Mouse (Mus musculus): ENCODE results near the gene Fmo5. TPM values are rescaled to one million over a fixed set of nuclear protein-coding genes. Genes with fewer than 3 reads are reported as not detected.

The Fmo5 gene
- 1 to 10 TPM; 1.4 to 1.6 TPM for total RNA-seq (2021)

DNA sequence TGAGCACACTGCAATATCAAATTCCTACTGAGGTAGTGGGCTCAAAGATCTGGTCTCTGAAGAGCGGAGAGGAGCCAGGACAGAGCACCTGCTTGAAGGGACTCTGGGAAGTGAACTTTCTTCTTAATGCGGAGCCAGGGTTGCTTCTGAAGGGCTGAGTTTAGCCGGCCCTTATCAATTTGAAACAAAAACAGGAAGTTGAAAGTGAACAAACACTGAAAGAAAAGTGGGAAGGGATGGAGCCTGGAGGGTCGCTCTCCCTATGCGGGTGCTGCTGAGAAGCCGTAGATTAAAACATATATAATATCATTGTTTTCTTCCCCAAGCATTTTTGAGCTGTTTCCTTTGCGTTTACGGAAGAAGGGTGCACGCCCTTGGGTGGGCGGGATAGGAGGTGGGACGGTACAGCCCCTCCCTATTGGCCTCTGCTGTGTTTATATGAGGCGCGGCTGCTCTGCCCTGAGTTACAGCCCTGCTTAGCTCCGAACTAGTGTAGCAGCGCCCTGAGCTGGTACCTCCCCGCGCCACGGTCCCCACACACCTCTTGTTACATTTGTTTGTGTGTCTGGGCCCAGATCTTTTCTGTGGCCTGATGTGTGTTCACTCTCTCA is at the start of gene Fmo5:
TSS of gene Fmo5 (plus strand) at position 414 of the 611 bp plus-strand sequence.
- peak in 1 of 2 experiments; percentile 70 for DNase-seq (ENCODE audit: extremely low spot score in 1 of 2, low spot score in 2 of 2)
- intact Hi-C loops (cut with DNase I) = no loop called here

DNA sequence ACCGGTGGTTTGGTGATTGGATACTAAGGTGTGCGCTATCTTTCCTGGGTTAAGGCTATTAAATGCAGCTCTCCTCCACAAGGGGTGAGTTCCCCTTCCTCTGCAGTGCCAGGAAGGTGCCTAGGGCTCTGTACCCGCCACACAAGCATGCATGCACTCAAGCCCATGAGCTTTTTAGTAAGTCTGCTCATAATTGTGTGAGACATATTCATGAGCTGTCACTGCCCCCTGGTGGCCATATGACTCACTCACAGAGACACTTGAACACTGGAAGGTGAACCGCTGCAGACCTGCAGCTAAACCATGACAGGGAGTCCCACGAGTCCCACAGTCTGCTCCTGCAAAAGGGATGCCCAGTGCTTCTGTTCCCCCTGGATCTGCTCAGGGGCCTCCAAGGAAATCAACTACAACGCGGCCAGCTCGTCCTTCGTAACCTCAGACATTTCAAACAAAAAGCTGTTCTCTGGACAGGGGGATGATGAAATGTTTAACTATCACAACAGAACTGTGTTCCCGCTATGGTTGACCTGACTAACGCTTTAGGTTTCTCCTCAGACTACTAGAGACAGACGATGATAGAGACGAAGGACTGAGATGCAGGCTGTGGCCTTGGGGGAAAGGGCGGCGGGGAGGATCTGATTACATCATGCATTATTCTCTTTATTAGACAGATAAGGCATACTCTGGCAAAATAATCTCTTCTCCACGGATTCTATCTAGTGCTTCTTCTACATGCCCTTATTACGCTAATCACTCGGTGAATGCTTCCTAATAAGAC is 43.0 kb upstream of the Fmo5 start:
- peak; percentile 80 to 86 for DNase-seq (ENCODE audit: extremely low spot score in 1 of 2, low spot score in 2 of 2)
- intact Hi-C loops (cut with DNase I) = loop anchor here (2.0 to 5.0 kb wide), 3 partner anchors 193 to 649 kb away; no protein-coding TSS in a partner anchor

DNA sequence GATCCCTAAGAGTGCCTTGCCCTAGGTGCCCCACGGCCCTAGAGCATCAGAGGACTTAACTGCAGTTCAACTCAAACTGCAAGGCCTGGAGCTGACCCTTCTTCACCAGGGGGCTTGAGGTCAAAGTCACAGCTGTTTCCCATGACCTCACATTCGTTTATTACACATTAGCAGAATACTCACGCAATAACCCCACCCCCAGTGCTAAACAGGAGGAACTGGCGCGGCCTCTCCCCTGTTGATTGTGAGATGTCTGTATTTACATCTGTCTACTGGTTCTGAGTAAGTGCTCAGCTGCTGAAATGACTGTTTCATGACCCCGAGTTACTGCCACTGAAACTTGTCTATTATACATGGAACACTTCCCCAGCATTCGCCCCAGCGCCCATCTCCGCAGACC is 40.9 kb upstream of the Fmo5 start:
- intact Hi-C loops (cut with DNase I) = loop anchor here (5.0 kb wide), 2 partner anchors 195 to 400 kb away; no protein-coding TSS in a partner anchor
- DNase-seq (ENCODE audit: extremely low spot score in 1 of 2, low spot score in 2 of 2) = no peak

DNA sequence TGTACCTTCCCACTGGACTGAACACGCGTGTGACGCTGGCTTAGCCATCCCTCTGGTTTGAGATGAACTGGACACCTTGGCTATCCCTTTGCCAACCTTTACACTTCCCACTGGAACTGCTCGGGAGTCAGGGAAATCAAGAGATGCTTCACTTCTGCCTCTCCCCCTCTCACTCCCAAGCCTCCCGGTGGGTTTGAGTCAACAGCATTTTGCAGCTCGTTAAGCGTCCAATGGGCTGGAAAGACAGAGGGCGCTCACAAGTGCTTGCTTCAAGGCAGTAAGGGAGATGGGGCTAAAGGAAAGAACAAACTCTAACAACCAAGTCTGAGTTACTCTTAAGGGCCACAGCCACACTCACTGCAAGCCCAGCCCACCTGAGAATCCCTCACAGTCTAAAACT is 37.9 kb upstream of the Fmo5 start:
- DNase-seq (ENCODE audit: extremely low spot score in 1 of 2, low spot score in 2 of 2) = no peak
- intact Hi-C loops (cut with DNase I) = no loop called here

DNA sequence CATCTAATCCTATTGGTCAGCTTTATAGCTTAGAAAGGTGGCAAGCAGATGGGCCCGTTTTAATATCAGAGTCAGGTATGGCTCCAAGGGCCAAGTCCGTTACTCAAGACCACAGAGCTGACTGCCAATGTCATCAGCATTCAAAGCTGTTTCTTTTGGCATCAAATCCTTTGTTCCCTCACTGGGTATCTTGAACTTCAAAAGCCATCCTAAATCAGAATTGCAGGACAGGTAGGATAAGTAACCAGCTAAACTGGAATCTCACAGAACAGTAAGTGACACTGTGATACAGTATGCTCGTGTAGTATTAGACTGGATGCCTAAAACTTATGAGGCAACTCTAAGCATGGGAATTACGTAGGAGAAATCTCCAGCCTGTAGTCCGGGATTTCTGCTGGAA is 35.5 kb upstream of the Fmo5 start:
- no peak for DNase-seq (ENCODE audit: extremely low spot score in 1 of 2, low spot score in 2 of 2)
- intact Hi-C loops (cut with DNase I) = no loop called here

DNA sequence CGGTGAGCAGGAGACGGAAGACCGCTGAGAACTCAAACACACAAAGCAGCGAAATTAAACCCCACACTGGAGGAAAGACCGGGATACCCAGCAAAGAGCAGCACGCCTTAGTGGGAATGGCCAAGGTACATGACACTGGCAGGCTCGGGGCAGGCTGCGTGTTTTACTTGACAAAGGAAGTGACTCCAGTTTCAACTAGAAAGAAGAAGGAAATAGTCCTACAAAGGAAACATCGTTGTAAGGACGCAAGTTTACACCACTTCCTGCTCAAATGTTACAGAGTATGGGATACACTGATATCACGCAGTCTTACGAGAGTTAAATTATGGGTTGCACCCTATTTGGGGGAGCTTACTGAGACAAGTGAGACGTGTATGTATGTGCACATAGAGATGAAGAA is 34.5 kb upstream of the Fmo5 start:
- no peak for DNase-seq (ENCODE audit: extremely low spot score in 1 of 2, low spot score in 2 of 2)
- intact Hi-C loops (cut with DNase I) = no loop called here

DNA sequence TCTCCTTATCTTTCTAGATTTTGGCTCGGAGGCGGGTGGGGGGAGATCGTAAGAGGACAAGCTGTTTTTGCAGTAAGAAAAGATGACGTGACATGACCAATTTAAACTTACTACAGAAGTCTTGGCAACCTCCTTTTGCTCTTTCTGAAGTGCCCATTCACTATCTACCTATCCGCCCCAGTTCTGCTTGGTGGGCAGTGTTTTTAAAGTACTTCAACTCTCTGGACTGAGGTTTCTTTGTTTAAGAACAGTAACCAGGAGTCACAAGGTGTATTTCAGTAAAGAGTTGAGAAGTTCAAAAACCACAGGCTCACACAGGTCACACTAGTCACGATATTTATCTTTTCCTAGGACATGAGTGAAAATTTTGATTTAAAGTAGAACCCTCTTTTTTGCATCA is 33.5 kb upstream of the Fmo5 start:
- no peak for DNase-seq (ENCODE audit: extremely low spot score in 1 of 2, low spot score in 2 of 2)
- intact Hi-C loops (cut with DNase I) = no loop called here

DNA sequence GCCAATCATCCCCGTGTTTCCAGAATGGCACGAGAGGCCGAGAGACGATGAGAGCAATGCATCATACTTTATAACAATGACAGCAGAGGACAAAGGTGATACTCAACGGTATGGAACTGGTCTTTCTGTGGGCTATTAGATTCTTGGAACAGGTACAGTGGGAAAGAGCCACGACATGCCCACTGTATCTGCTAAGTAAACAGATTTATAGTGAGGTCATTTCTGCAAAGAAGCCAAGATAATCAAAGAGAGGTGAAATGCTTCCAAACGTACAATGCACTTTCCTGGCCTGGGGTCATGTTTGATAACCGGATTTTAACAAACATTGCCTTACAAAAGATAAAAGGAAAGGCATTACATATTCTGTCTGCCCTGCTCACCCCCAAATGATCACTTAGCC is 31.8 kb upstream of the Fmo5 start:
- intact Hi-C loops (cut with DNase I) = no loop called here
- DNase-seq (ENCODE audit: extremely low spot score in 1 of 2, low spot score in 2 of 2) = no peak

DNA sequence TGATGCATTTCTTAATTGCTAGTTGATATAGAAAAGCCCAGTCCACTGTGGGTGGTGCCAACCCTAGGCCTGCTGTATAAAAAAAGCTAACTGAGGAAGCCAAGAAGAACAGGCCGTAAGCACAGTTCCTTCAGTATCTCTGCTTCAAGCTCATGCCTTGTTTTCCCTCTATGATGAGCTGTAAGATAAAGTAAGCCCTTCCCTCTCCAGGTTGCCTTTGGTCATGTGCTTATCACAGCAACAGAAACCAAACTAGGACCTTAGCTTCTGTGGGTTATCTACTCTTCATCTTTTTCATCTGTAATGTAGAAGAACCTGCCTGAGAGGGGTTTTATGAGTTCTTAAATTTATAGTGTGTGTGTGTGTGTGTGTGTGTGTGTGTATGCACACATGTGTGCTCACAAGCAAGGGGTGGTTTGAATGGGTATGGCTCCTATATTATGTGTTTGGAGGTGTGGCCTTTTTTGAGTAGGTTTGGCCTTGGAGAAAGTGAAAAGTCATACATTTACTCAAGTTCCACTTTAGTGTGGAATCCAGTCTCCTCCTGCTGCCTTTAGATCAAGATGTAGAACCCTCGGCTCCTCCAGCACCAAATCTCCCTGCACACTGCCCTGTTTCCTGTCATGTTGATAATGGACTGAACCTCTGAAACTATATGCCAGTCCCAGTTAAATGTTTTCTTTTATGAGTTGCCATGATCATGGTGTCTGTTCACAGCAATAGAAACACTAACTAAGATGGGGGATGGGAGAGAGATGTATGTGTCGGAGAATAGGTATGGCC is 28.4 kb upstream of the Fmo5 start:
- DNase-seq (ENCODE audit: extremely low spot score in 1 of 2, low spot score in 2 of 2) = no peak
- intact Hi-C loops (cut with DNase I) = no loop called here

DNA sequence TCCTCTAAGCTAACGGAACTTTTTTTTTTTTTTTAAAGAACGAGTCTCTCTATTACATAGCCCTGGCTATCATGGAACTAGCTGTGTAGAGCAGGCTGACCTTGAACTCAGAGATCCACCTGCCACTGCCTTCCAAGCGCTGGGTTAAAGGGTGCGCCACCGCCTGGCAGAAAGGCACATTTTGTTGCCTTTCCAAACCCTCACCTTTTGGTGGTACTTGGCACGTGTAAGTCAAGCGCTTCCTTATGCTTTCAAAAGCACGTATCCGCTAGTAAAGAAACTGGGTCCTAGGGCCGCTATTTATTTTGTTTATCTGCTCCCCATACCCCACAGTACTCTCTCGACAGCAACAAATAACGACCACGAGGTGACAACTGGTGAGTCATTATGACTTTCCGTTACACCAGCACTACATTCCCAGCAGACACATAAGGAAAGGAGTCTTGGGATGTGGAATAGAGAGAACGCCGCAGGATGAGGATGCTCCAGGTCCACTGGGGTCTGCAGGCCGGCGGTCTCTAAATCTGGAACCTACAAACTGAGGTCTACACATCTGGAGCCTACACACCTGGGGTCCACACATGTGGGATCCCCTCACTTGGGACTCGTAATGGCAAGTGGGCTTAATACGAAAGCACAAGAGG is 19.3 kb upstream of the Fmo5 start:
- intact Hi-C loops (cut with DNase I) = no loop called here
- no peak for DNase-seq (ENCODE audit: extremely low spot score in 1 of 2, low spot score in 2 of 2)

DNA sequence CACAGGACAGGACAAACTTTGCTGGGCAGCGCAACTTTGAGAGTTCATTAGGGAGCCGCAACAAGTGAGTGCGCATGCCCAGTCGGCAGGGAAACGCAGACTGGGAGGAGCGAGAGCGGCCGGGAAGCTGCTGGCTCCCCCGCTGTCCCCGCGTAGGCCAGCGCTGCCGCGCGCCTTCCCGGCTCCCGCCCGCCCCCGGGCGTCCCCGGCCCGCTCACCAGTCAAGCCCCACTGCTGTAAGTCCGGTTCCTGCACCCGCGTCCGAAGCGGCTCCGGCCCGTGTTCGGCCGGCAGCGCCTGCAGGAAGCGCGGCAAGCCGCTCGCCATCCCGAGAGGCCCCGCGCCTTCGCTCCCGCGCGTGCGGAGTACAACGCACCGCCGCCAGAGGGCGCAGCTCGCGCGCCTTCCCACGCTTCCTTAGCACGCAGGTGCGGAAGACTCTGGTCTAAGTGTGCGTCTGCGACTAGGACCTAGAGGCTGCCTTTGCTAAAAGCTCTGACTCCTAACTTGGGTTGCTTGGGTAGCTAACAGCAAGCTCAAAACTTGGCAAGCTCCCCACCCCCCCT is 18.7 kb upstream of the Fmo5 start, which contains the start of gene Chd1l:
TSS of gene Chd1l (minus strand) at position 359 of the 566 bp plus-strand sequence.
- intact Hi-C loops (cut with DNase I) = loop anchor here (5.0 kb wide), 1 partner anchor 47 kb away; the partner anchor contains the start of gene Prkab2
- DNase-seq (ENCODE audit: extremely low spot score in 1 of 2, low spot score in 2 of 2) = peak; percentile 79 to 93

DNA sequence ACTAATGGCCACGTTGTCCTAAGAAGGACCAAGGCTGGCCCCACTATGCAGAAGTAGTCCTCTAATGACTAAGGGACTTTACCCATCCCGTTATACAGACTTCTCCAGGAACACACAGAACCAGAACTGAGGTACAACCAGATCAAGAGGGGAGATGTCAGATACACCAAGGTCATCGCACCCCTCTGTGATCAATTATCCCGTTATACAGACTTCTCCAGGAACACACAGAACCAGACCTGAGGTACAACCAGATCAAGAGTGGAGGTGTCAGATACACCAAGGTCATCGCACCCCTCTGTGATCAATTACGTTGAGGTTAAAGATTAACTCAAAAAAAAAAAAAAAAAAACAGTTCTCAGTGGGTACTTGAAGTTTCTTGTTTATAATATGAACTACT is 17.6 kb upstream of the Fmo5 start:
- intact Hi-C loops (cut with DNase I) = loop anchor here (5.0 kb wide), 1 partner anchor 46 kb away; the partner anchor contains the start of gene Prkab2
- no peak for DNase-seq (ENCODE audit: extremely low spot score in 1 of 2, low spot score in 2 of 2)

DNA sequence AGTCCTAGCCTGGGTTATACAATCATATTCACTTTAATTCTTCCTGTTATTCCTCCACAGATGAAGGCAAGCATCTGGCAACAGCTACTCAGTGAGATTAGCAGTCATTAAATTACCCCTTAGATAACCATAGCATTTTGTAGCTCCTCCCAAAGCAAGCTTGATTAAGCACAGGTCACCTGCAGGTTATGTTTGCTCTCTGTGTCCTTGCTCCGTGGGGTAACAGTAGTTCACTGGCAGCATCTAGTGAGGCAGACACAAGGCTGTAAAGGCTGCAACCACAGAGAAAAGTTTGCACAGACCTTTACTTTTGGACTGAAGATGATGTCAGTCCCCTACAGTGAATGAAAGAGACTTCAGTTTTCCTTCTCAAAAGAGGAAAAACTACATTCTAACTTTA is 13.4 kb upstream of the Fmo5 start:
- intact Hi-C loops (cut with DNase I) = no loop called here
- DNase-seq (ENCODE audit: extremely low spot score in 1 of 2, low spot score in 2 of 2) = no peak

DNA sequence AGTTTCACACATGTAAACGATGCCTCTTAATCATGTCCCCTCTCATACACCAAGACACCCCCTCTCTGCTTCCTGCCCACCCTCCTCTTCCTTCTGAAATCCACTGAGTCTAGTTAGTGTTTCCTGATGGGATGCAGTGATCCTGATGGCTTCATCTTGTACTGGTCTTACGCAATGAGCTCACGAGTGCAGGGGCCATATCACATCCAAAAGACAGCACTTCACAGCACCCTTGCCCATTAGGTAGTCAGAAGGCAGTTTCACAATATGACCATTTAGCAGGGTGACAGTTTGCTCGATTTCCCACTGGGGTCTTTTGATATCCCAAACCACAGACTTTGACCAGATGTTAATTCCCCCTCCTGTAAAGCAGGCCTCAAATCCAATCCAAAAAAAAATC is 12.7 kb upstream of the Fmo5 start:
- DNase-seq (ENCODE audit: extremely low spot score in 1 of 2, low spot score in 2 of 2) = no peak
- intact Hi-C loops (cut with DNase I) = no loop called here

DNA sequence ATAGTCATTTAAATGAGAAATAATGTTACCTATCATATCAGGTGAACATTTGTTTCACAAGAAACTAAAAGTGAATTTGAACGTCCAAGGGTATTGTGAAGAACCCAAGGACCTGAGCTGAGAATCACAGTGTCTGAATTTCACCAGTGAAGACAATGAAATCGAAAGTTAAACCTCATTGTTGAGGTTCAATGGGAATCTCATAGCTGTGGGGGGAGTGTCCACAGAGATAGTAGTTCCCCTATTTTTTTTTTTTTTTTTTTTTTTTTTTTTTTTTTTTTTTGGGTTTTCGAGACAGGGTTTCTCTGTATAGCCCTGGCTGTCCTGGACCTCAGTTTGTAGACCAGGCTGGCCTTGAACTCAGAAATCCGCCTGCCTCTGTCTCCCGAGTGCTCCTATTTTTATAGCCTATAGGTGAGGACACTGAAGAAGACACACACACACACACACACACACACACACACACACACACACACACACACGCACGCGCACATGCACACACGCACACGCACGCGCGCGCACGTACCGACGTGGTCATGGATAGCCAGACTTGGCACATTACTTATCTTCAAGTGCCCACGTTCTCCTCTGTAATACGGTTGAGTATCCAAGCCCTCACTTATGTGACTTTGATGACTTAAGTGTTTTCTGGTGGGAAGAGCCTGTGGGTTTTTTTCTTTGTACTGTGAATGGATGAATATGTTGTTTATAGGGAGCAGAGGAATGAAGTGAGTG is 11.3 kb upstream of the Fmo5 start:
- no peak for DNase-seq (ENCODE audit: extremely low spot score in 1 of 2, low spot score in 2 of 2)
- intact Hi-C loops (cut with DNase I) = no loop called here

DNA sequence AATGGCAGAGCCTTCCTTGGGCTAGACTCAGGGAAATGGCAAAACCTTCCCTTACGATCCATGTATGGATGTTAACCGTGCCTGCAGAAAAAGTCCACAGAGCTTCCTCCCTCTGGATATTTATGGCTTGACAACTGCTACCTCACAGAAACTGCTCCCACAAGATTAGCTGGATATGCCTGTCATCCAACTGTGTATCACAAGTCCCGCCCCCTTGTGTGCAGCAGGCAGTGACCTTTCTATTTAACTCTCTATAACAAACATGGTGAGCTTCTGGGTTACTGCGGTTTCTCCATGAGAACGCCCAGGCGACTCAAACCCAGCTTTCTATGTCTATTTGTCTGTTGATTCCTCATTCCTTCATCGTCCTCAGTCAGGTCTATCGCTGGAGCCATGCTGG is 10.7 kb upstream of the Fmo5 start:
- no peak for DNase-seq (ENCODE audit: extremely low spot score in 1 of 2, low spot score in 2 of 2)
- intact Hi-C loops (cut with DNase I) = no loop called here

DNA sequence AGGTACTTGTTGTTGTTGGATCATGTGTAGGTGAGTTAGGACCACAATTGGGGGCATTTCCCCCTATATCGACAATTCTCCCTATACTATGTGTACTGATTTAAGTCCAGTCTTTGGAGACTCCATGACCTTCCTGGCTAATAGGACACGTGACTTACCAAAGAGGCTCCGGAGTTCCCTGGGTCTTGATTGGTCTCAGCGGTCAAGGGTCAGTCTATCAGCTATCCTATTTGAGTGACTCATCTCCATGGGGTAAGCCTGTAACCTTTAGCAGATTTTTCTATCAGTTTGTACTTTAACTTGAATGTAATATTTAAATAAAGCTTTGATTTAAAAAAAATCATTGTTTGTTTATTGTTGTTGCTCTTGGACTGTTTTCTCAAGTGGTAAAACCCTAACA is 7.9 kb upstream of the Fmo5 start:
- intact Hi-C loops (cut with DNase I) = no loop called here
- no peak for DNase-seq (ENCODE audit: extremely low spot score in 1 of 2, low spot score in 2 of 2)

DNA sequence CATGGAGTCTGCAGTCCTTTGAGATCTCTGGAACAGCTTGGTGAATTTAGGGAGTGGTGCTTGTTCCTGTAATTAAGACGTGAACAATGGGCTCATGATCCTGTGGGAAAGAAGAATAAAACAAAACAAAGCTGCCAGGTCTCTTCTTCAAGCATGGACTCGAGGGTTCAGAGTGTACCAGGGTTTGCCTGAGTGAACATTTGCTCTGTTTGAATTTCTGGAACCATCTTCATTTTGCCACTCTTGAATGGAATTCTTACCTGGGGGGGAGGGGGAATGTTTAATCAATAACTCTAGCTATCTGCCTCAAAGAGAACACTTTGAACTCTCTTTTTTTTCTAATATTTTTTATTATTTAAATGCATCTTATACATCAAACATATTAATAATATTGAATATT is 4.0 kb upstream of the Fmo5 start:
- DNase-seq (ENCODE audit: extremely low spot score in 1 of 2, low spot score in 2 of 2) = no peak
- intact Hi-C loops (cut with DNase I) = no loop called here
